Mouse (Mus musculus): ENCODE data around the gene Psmd13.

The Psmd13 gene

DNA sequence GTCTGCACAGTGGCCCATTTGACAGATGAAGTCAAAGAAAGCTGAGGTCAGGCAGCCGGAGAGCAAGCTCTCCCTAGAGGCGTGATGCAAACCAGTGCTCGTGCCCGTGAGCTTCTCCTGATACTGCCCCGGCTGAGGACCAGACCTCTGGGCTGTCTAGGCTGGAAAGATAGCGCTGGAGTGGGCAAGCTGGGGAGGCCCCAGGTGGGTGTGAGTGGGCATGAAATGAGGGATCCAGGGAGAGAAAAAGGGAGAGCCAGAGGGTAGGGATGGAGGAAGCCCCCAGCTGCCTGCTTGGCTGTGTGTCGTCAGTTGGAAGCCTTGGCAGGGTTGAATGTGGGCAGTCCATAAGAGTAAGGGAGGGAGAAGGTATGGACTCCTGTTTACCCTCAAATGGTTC is 62.5 kb downstream of the Psmd13 start:
- DNase-seq (ENCODE audit: inconsistent ontology term), result no peak

DNA sequence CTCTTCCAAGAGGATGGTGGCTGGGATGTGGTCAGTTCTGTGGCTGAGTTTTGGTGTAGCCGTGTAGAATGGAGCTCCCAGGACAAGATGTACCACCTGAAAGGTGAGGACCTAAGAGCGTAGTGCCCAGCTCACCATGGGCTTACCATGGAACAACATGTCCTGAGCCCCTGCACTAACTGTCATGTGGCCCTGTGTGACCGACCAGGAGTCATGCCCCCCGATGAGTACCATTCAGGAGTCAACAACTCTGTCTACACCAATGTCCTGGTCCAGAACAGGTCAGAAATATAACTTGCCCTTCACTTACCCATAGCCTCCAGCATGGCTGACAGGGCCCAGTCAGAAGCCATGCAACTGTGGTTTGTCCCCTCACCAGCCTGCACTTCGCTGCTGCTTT is 63.5 kb downstream of the Psmd13 start:
- DNase-seq (ENCODE audit: inconsistent ontology term), result no peak

DNA sequence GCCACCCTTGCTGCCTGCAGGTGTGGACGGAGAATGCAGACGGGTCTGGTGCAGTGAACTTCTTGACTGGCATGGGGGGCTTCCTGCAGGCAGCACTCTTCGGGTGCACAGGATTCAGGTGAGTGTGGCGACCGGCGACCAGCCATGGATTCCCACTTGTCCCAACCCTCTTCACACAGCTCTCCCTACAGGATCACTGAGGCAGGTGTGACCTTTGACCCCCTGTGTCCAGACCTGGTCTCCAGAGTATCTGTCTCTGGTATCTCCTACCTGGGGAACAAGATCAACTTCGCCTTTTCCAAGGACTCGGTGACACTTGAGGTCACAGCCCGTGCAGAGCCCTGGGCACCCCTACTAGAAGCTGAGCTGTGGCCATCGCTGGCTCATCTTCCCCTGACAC is 64.5 kb downstream of the Psmd13 start:
- no peak for DNase-seq (ENCODE audit: inconsistent ontology term)

DNA sequence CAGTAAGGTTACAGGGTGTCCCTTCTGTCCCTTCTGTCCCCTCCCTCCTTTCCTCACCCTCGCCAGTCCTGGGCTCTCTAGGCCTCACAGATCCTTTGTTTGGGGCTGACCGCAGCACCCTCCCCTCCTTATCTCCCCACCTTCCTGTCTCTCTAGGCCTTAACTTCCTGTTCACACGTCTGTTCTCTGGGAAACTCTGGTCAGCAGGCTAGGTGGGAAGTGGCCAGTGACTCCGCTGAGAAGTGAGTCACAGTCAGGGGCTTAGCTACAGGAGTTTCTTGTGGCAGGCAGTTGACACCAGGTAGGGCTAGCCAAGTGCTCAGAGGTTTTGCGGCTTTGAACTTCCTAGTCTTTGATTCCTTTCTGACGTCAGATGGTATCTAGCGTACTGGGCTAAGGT is 65.2 kb downstream of the Psmd13 start:
- no peak for DNase-seq (ENCODE audit: inconsistent ontology term)

DNA sequence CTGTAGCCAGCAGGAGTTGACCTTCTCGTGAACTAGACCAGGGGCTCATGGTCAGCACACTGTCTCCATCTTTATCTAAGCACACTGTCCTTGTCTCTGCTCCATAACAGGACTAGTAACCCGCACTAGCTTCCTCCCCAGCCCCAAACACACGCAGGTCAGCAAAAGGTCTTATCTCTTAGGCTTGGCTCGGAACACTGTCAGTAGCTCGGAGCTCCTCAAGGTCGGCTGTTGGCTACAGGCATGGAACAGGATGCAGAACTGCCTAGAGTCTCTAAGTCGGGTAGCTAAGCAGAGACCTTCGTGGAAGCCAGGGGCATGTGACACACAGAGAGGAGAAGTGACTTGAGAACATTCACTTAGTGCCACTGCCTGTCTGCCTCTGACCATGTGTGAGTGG is 66.4 kb downstream of the Psmd13 start:
- no peak for DNase-seq (ENCODE audit: inconsistent ontology term)
